Mouse (Mus musculus) adrenal gland (tissue): Measurements from ENCODE around the gene Bdh1.
"Not testable (repeated sequence)": the region's sequence is repeated elsewhere in the genome, so short reads cannot be mapped to it uniquely, and the experiment has no call there.

Experiments
- intact Hi-C: fragments of 180-260 bp; cut with DNase I; formaldehyde crosslinking; loops from one replicate; pipeline ENCODE4 v1.15.1; 2025
- long read RNA-seq, 2 experiments: library from polyadenylated mRNA; unstranded; transcript quantifications; one replicate each; pipeline ENCODE4 v2.0.0; 2020; ENCODE audit warnings: borderline replicate concordance in 1 of 2; ENCODE audit not compliant: insufficient replicate concordance in 1 of 2

Gene Bdh1
- long read RNA-seq, experiment 1, partial matches to known transcripts: 0 of 1 reads
- long read RNA-seq, experiment 1, other reads (novel, unspliced or antisense): 0 of 1 reads
- long read RNA-seq, experiment 2, partial matches to known transcripts: 0 of 2 reads
- long read RNA-seq, experiment 2, other reads (novel, unspliced or antisense): 0 of 2 reads

DNA sequence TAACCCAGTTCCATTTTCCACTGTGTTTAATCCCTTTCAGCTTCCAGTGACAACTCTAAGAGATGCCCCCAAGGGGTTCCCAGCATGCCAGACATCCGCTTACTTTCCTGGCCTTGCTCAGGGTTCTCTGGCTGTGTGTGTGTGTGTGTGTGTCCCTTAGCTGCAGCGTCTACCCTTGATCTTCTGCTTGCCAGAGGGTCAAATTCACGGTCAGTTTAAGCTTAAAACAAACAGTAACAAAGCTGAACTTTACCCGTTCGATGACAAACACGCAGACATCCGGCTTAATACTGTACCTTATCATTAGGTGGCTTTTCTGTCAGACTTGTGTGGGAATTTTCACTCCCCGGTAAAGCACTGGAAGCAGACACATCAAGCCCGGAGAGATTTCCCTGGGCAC lies at the start of gene Bdh1:
Gene Bdh1, plus strand, starts transcription at position 281 of the 400 bp plus-strand sequence.
- intact Hi-C loops: no loop called here

DNA sequence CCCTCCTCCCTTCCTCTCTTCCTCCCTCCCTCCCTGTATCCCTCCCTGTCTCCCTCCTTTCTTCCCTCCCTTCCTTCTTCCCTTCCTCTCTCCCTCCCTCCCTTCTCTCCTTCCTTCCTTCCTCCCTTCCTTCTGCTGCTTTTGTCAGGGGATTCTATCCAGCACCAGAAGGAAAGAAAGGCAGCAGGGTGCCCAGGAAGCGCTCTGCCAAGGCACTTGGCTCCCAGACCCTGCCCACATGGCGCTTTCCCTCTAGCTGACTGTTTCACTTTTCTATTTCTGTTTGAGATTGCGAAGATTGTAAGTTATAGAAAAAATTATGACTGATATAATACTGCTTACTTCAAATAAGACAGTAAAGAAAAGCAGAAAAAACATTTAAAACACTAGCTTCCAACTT lies 49.8 kb upstream of the Bdh1 start:
- intact Hi-C loops: not testable (repeated sequence)

DNA sequence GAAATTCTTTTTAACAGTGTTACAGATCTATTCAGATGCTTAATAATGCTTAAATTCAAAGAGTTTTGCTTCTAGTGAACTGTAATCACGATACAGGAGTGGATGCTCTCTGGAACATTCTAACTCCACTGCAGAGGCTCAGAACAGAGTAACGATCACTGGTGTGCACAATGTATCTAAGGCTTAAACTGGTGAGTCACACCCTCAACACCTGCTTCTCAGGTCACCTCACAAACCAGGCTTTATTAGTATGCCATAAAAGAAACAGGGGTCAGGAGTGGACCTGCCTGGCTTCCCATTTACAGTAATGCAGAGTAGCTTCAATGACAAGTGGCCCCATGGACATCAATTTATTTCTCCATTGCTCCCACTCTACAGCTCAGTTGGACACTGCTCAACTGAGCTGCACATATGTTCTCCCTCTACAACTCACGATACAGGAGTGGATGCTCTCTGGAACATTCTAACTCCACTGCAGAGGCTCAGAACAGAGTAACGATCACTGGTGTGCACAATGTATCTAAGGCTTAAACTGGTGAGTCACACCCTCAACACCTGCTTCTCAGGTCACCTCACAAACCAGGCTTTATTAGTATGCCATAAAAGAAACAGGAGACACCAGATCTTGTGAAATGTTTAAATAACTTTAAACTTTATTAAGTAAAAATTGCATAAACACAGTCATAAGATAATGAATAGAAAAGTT lies 46.0 kb upstream of the Bdh1 start:
- intact Hi-C loops: not testable (repeated sequence)

DNA sequence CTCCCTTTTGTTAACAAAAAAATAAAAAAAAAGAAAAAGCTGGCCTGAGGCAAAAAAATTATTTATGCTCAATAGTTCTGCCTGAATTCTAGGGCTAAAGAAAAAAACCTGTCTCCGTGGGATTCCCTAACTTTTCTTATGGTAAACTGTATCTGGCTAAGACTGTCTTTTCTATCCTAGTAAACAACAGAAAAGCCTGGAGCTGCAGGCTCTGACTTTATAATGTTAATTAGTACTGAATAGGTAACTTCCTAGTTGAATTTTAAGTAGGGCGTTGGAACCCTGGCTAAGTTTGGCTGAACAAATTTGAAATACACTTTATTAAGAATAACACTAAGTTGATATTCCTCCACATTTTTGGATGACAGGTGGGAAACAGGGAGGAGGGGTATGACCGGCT lies 33.8 kb upstream of the Bdh1 start:
- intact Hi-C loops: not testable (repeated sequence)

DNA sequence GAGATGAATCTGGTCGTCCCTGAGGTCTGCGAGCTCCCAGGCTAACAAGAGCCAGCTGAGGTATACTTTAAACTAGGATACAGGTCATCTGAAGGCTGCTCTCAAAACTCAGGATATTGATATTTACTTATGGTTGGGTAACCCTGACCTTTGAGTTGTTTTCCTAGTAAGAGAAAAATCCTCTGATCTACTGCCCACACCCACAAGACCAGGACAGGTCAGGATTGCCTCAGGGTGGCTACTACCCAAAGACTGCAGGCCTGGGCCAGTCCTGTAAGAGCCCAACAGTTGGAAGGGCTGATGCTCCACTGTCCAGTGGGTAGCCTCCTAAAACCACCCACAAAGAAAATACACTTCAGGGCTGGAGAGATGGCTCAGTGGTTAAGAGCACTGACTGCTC lies 22.8 kb upstream of the Bdh1 start:
- intact Hi-C loops: no loop called here

DNA sequence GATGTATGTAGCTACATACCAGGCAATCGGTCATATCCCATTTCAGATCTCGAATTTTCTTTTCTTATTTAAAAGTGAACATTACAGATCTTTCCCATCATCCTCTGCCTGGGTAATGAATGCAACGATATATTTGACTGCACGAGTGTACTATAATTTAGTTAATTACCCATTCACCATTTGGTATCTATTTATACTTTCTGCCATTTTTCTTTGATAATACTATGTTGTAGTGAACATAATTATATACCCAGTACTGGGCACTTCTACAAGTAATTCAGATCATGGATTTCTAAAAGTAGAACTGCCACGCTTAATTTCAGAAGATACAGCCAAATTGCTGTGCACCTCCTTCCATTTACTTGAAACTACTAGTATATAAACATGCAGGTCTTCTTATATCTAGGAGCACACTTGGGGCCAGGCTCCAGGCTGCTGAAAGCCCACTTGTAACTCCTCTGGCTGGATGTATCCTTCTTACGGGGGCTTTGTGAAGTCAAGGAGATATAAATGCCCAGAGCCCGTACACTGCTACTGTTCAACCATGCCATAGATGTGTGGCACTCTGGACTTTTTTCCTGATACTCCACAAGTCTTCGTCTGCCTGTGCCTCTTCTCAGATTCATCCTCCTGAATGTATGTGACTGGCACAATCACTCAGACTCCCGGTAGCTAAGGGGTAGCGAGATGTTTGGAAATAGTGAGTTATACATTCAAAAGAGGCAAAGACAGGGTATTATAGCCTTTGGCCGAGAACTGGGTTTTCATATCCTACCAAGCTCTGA lies 21.0 kb upstream of the Bdh1 start:
- intact Hi-C loops: no loop called here

DNA sequence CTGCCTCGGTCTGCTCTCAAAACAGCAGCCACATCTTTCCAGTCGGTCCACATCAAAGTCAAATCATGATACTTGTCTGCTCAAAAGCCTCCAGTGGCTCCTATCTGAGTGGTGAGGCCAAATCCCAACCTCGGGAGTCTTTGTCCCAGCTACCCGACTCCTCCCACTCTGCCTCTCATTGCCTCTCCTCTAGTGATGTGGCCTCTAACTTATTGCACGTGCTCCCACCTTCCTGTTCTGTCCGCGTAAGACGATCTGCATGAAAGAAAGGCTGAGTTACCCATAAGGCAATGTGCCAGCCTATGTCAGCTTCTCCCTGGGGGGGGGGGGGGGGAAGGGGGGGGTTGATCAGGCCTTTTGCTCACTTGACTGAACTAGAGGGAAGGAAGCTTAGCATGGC lies 20.0 kb upstream of the Bdh1 start:
- intact Hi-C loops: no loop called here

DNA sequence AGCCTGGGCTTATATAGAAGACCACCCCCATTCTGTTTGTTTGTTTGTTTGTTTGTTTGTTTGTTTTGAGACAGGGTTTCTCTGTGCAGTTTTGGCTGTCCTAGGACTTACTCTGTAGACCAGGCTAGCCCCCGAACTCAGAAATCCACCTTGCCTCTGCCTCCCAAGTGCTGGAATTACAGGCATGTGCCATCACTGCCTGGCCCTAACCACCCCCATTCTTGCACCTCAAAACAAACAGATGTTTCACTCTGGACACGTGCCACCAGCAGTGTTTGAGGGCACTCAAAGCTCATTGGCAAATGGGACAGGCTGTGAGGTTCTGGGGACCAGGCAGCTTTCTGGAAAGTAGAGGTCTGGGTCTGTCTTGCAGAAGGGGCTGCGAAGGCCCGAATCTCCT lies 18.1 kb upstream of the Bdh1 start:
- intact Hi-C loops: no loop called here

DNA sequence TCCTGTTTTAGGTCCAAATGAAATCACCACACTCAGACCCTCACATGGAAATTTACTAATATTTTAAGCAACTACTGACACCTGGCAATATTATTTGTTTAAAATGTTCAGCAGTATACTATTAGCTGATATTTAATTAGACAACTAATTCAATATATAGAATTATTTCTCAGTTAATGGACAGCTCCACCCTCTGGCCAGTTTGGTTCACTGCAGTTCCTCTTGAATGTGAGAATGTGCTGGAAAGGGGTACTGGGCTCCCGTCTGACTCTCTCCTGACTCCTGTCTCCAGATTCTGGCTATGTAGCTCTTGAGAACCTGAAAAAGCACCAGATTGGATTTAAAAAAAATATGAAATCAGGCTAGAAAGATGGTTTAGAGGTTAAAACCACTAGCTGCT lies 17.0 kb upstream of the Bdh1 start:
- intact Hi-C loops: no loop called here

DNA sequence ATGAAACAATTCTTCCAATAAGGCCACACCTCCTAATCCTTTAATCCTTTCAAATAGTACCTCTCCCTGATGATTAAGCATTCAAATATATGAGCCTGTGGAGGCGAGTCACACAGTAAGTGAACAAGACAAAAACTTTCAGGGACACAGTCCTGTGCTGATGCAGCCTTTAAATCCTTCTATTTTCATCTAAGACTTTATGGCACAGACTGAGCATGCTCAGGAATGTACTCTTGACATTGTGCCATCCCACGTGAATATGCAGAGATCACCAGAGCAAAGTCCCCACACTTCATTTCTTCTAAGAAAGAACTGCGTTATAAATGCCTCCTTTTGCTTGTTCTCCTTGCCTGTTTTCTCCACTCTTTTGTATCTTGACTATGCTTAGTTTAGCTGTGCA lies 14.2 kb upstream of the Bdh1 start:
- intact Hi-C loops: no loop called here

DNA sequence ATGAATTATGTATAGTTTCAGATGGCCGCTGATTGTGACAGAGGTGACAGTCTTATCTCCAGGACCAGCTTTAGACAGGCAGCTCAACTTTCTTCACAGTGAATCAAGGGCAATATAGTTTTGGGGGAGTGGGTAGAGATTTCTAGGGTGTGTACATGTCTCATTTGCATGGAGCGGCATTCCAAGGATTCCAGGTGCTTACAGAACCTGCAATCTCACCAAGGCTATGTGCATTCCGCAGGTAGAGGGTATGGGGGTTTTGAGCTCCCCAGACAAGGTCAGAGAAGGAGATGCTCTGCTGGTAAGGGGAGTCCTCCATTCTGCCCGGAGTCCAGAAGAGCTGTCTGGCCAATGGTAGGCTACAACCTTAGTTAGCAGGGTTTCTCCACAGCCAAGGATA lies 11.1 kb upstream of the Bdh1 start:
- intact Hi-C loops: no loop called here

DNA sequence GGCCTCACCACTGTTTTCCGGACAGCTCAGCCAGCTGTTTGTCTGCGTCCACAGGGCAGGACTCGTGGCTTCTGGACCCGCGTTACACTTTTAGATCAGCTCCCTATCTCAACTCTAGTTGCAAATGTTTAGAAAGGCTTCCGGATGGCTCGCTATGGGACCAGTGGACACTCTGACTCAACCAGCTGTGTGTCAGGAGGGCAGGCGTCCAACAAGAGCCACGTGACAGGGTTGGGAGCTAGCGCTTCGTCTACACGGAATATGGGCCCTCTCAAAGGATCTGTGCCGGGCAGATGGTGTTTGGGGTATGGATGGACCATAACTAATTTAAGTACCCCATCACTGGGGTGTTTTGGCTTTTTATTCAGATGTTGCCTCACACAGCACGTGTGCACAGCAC lies 9.8 kb upstream of the Bdh1 start:
- intact Hi-C loops: no loop called here

DNA sequence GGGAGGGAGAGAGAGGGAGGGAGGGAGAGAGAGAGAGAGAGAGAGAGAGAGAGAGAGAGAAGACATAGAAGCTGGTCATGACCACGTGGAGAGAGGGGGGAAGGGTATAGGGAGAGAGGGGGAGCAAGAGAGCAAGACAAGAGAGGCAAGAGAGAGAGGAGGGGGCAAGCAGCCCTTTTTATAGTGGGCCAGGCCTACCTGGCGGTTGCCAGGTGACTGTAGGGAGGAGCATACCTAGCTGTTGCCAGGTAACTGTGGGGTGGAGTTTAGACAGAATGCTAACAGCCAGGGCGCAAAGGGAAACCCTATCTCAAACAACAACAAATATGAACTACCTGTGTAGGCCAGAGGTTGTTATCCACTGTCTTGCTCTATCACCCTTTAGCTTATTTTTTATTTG lies 8.3 kb upstream of the Bdh1 start:
- intact Hi-C loops: no loop called here

DNA sequence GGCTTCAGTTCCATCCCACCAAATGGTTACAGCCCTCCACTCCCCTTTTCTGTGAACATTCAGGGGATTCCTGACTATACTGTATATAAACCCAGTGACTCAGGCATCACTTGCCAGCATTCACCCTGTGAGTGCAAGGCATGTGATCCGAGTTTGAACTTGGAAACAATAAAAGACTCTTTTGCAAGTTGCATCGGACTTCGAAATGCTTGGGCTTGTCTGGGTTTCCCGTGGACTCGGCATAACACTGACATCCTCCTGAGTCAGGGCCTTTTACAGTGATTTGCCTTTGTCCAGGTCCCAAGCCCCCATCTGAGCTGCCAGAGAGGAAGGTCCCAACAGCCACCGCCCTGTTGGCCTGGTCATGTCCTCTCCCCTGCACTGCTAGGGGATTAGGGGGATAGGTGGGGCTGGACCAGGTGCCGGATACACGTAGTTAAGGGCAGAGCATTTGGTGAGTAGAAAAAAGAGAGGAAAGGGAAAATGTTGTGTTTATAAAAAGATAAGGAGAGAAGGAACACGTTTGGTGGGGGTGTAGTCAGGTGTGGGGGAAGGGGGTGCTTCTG lies 6.1 kb upstream of the Bdh1 start:
- intact Hi-C loops: no loop called here

DNA sequence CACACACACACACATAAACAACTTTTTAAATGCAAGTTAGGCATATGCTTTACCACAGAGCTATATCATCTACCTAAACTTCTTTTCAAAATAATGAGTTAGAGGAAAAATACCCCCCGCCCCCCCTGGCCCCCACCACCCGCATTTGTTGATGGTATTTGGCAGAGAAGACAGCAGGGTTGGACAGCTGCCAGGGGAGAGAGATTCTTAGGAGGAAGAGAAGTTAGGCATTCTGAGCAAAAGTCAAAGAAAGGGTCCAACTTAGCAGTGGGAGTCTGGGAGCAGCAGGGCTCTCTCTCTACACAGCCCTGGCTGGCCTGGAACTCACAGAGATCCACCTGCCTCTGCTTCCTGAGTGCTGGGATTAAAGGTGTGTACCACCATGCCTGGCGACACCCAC lies 3.4 kb upstream of the Bdh1 start:
- intact Hi-C loops: no loop called here

DNA sequence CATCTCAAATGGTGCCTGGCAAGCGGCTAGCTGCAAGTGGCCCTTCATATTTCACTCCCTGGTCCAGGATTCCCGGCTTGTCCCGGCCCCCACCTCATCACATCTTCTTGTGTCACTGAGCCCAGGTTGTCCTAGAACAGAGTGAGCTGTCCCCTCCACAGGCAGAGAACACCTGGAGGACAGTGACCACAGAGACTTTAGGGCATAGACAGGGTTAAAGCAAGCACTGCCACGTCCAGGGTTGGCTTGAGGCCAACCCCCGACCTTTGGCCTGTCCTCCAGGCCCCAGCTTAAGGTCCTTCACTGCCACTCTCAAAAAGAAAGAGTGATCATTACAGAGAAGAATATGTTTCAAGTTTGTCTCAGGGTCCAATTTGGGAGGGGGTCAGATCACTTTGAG lies 2.6 kb upstream of the Bdh1 start:
- intact Hi-C loops: no loop called here

DNA sequence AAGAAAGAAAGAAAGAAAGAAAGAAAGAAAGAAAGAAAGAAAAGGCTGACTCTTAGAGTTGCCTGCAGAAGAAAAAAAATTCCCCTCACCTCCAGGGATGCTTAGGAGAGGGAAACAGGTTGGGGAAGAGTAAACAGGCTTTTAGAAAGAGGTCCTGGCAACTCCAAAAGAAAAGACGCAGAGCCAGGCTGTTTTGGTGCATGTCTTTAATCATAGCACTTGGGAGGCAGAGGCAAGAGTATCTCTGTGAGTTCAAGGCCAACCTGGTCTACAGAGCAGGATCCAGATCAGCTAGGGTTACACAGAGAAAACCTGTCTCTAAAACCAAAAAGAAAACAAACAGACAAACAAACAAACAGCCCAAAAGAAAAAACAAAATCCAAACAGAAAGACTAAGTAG lies 642 bp downstream of the Bdh1 start:
- intact Hi-C loops: no loop called here

DNA sequence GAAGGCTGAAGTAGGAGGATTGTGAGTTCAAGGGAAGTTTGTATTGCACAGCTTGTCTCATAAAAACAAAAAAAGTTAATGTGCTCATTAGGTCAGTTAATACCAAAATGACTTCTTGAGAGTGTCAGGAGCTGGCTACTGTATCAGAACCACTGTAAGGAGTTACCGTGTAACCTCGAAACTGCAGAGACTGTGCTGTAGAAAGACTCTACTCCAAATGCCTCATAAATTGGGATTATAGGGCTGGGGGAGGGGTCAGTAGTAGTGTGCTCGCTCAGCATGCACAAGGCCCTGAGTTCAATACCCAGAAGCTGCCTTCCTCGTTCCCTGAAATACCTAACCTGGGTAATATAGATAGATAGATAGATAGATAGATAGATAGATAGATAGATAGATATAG lies 1.3 kb downstream of the Bdh1 start:
- intact Hi-C loops: no loop called here

DNA sequence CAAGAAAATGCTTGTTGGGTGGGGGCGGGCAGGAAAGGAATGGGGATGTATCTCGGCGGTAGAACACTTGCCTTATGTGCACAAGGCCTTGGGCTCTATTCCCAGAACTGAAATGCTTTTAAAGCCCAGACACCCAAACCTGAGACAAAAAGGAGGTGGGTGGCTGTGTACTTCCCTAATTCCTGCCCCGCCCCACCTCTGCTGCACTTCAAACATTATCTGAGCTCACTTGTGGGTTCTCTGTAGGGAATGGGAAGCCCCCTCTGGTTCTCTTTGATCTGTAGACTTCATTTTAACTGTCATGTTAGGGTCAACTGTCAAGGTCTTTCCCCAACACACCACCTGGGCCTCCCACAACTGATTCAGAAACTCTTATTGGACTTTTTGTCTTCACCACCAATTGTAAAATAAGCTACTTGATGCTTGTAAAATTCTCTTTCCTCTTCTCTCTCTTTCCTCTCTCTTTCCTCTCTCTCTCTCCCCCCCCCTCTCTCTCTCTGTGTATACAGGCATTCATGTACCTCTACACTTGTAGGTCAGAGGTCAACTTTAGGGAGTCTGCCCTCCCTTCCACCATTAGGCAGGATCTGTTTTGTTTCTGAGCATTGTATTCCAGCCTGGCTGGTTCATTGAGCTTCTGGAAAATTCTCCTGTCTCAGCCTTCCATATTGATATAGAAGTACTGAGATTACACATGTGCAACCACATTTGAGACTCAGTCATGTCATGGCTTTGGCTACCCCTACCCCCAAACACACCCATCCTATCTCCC lies 2.5 kb downstream of the Bdh1 start:
- intact Hi-C loops: no loop called here

DNA sequence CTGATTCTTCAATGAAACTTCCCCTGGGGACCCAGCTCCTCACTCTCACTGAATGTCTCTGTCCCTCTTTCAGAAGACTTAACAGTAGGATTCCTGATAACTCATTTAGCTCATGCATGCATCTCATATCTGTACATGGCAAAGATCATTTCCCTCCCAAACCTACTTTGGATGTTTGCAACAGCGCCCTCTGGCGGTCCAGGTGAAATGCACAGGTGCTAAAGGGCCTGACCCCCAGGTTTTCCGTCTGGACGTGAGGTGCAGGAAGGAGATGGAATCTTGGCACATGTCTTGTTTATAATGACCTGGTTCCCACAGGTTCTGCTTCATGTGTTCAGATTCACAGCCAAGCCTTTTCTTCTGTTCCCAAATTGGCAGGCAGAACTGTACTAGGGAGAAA lies 3.4 kb downstream of the Bdh1 start:
- intact Hi-C loops: no loop called here

DNA sequence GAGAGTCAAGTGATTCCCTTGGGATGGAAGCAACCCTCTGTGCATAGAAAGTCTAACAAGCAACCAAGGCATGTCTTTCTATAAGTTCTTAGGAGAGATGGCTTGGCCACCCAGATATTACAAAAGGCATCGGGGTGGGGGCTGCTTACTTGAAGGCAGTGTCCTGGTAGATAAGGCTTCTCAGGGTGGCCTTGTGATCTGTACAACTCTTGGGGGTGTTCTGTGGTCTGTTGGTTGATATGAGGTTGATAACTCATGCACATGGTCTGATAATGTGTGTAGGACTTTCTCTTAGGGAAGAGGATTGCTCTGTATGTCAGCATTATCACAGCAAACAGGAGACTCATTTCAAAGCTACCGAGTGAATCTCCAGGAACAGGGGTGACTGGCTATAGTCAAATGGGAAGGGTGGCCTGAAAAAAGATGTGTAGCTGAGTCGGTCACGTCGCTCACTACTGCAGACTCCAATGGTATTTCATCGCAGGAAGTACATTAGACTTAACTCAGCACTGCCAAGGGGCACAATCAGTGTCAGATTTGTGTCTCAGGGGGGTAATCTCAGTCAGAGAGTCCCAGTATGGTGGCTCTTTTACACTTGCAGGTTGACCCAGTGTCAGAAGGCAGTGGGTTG lies 4.5 kb downstream of the Bdh1 start:
- intact Hi-C loops: no loop called here
